Mouse (Mus musculus) midbrain, postnatal 0 days (tissue): ENCODE data around the gene Cep57. TPM values are rescaled to one million over a fixed set of nuclear protein-coding genes. Genes with fewer than 3 reads are reported as not detected.

Experiments
- ATAC-seq: fragments of 200-750 bp; cut with Nextera tagmentation; 2 replicates; pipeline ENCODE4 v1.8.0; 2017; ENCODE audit warnings: moderate number of reproducible peaks, mild to moderate bottlenecking, moderate TSS enrichment, moderate library complexity; ENCODE audit not compliant: low FRiP score
- DNase-seq: peaks from one replicate; pipeline ENCODE4 v3.0.0-alpha.2; 2015; ENCODE audit warnings: low spot score
- H3K27ac ChIP-seq: fragments of 300-500 bp; sonication (generic); 2 replicates; pipeline ENCODE4 v1.5.1; 2014; ENCODE audit warnings: low read depth, mild to moderate bottlenecking, low read length, mixed read lengths
- H3K27me3 ChIP-seq: fragments of 300-500 bp; sonication (generic); 2 replicates; pipeline ENCODE4 v1.6.1; 2014; ENCODE audit warnings: low read length, control low read depth, mixed read lengths; ENCODE audit not compliant: insufficient read depth
- H3K36me3 ChIP-seq: fragments of 300-500 bp; sonication (generic); 2 replicates; pipeline ENCODE4 v1.6.1; 2014; ENCODE audit warnings: low read length, control low read depth, mixed read lengths; ENCODE audit not compliant: insufficient read depth
- H3K4me1 ChIP-seq: fragments of 300-500 bp; sonication (generic); 2 replicates; pipeline ENCODE4 v1.6.1; 2014; ENCODE audit warnings: mild to moderate bottlenecking, control low read depth, antibody characterized with exemption, low read length, mixed read lengths; ENCODE audit not compliant: insufficient read depth
- H3K4me2 ChIP-seq: fragments of 300-500 bp; sonication (generic); 2 replicates; pipeline ENCODE4 v1.6.1; 2014; ENCODE audit warnings: low read depth, mild to moderate bottlenecking, low read length, mixed read lengths; ENCODE audit not compliant: poor library complexity, severe bottlenecking
- H3K4me3 ChIP-seq: fragments of 300-500 bp; sonication (generic); 2 replicates; pipeline ENCODE4 v1.5.1; 2014; ENCODE audit warnings: low read depth, mild to moderate bottlenecking, low read length, moderate library complexity
- H3K9ac ChIP-seq: fragments of 300-500 bp; sonication (generic); replicated peaks from 2 replicates; pipeline ENCODE4 v1.6.1; 2014; ENCODE audit warnings: mild to moderate bottlenecking, low read length, moderate library complexity, mixed read lengths; ENCODE audit not compliant: poor library complexity, severe bottlenecking
- H3K9me3 ChIP-seq: fragments of 300-500 bp; sonication (generic); 2 replicates; pipeline ENCODE4 v1.6.1; 2016; ENCODE audit warnings: low read length, control low read depth
- CTCF ChIP-seq: IDR thresholded peaks from 2 replicates; pipeline ENCODE4 v1.5.1; 2016; ENCODE audit warnings: antibody characterized with exemption, mild to moderate bottlenecking
- WGBS: fragments of 180-500 bp; shearing (Covaris S2); extraction: QIAGEN DNeasy Blood & Tissue Kit; methylation state at CpG from one replicate; pipeline ENCODE4 v1.1.7; 2014; 5-methylcytosine and 5-hydroxymethylcytosine counted together
- polyA plus RNA-seq: library from polyadenylated mRNA; unstranded; fragments of >200 nt; fragmentation: Nextera tagmentation; extraction: Ambion mirVana; gene quantifications from 2 replicates; pipeline ENCODE4 v1.2.1, GENCODE M21; 2015
- total RNA-seq: library from RNA; depleted of rRNA; stranded (reverse); fragments of >200 nt; gene quantifications from 2 replicates; pipeline ENCODE4 v1.2.3, GENCODE M21; 2014

Cep57 gene
- total and polyA plus RNA-seq, 2 experiments from 2014 or later: 21.2 to 39.3 TPM

GRCm38 (mm10) chr9:13828087-13828441, 1.2 kb upstream of the Cep57 start:
- 0% methylated on average over 22 of the region's 23 CpGs for WGBS
- ATAC-seq (no peak; the same call in 1 of the 2 replicates), DNase-seq (peak; percentile 71)
- H3K36me3 ChIP-seq: peaks cover 17% of the 10 kb centered on the region
- H3K27ac ChIP-seq: peak overlapping the region; percentile 97
- peak; percentile 39; the same call in 1 of the 2 replicates for TF ChIP-seq CTCF
- H3K4me2 ChIP-seq: peak overlapping the region; percentile 78
- peak overlapping the region; percentile 70 for H3K4me3 ChIP-seq
- no peaks in the 10 kb centered on the region for H3K27me3 ChIP-seq
- H3K4me1 ChIP-seq: 0 out of 2 replicates have a peak, but pooled peaks cover 9% of the 10 kb centered on the region
- peak overlapping the region; percentile 87 for H3K9ac ChIP-seq
- H3K9me3 ChIP-seq: no peaks in the 10 kb centered on the region

GRCm38 (mm10) chr9:13827406-13828086, 639 bp upstream of the Cep57 start, which contains the start of gene Fam76b:
TSS of gene Fam76b (plus strand) at chr9:13827716.
- Histone ChIP-seq H3K4me2 (peak within 1 kb of the TSS; percentile 78), H3K9me3 (no peaks in the 10 kb centered on the region), H3K4me3 (peak within 1 kb of the TSS; percentile 70), H3K36me3 (peaks cover 13% of the 10 kb centered on the region; the same call in 1 of the 2 replicates), H3K27me3 (no peaks in the 10 kb centered on the region), H3K27ac (peak within 1 kb of the TSS; percentile 97), H3K4me1 (0 out of 2 replicates have a peak, but pooled peaks cover 9% of the 10 kb centered on the region), H3K9ac (peak within 1 kb of the TSS; percentile 87)
- no peak for TF ChIP-seq CTCF
- WGBS: under 1% methylated on average over 67 of the region's 67 CpGs
- ATAC-seq: peak; percentile 95
- DNase-seq: peak; percentile 100

GRCm38 (mm10) chr9:13826391-13826805, 509 bp downstream of the Cep57 start:
- no peak for TF ChIP-seq CTCF
- Histone ChIP-seq H3K4me1 (0 out of 2 replicates have a peak, but pooled peaks cover 9% of the 10 kb centered on the region), H3K9me3 (no peaks in the 10 kb centered on the region), H3K27ac (peak overlapping the region; percentile 93), H3K4me2 (peak overlapping the region; percentile 75), H3K4me3 (peak overlapping the region; percentile 70), H3K27me3 (no peaks in the 10 kb centered on the region), H3K9ac (peak overlapping the region; percentile 85), H3K36me3 (peaks cover 5% of the 10 kb centered on the region; the same call in 1 of the 2 replicates)
- ATAC-seq: peak; percentile 4
- under 1% methylated on average over 31 of the region's 31 CpGs for WGBS
- peak; percentile 51 for DNase-seq

GRCm38 (mm10) chr9:13825896-13826295, 1.0 kb downstream of the Cep57 start:
- Histone ChIP-seq H3K27ac (peak overlapping the region; percentile 93), H3K9me3 (no peaks in the 10 kb centered on the region), H3K27me3 (no peaks in the 10 kb centered on the region), H3K4me2 (peak overlapping the region; percentile 75), H3K9ac (peak overlapping the region; percentile 85), H3K36me3 (peaks cover under 1% of the 10 kb centered on the region; the same call in 1 of the 2 replicates), H3K4me3 (peak overlapping the region; percentile 70), H3K4me1 (0 out of 2 replicates have a peak, but pooled peaks cover 9% of the 10 kb centered on the region)
- 6% methylated on average over 8 of the region's 8 CpGs for WGBS
- no peak for ATAC-seq
- DNase-seq: no peak
- TF ChIP-seq CTCF: no peak

- H3K9me3 ChIP-seq: no peaks in the 10 kb centered on the region
- 97% methylated on average over 3 of the region's 3 CpGs for WGBS
- no peak overlapping the region for H3K27ac ChIP-seq
- H3K27me3 ChIP-seq: no peaks in the 10 kb centered on the region
- no peak overlapping the region for H3K4me3 ChIP-seq
- H3K36me3 ChIP-seq: peaks cover 22% of the 10 kb centered on the region
- TF ChIP-seq CTCF: no peak
- H3K4me1 ChIP-seq: 0 out of 2 replicates have a peak, but pooled peaks cover 9% of the 10 kb centered on the region
- no peak overlapping the region for H3K9ac ChIP-seq
- DNase-seq (no peak), ATAC-seq (no peak)
- H3K4me2 ChIP-seq: no peak overlapping the region
Observed at GRCm38 (mm10) chr9:13820774-13821173, 6.1 kb downstream of the Cep57 start.

- H3K27ac ChIP-seq: no peak overlapping the region
- TF ChIP-seq CTCF: no peak
- DNase-seq (no peak), ATAC-seq (no peak)
- H3K4me1 ChIP-seq: no peaks in the 10 kb centered on the region
- H3K4me3 ChIP-seq: no peak overlapping the region
- H3K36me3 ChIP-seq: peaks cover 28% of the 10 kb centered on the region
- no peak overlapping the region for H3K9ac ChIP-seq
- H3K9me3 ChIP-seq: no peaks in the 10 kb centered on the region
- H3K27me3 ChIP-seq: no peaks in the 10 kb centered on the region
- no peak overlapping the region for H3K4me2 ChIP-seq
- 85% methylated on average over 9 of the region's 9 CpGs for WGBS
Observed at GRCm38 (mm10) chr9:13818369-13818768, 8.5 kb downstream of the Cep57 start.
